Mouse (Mus musculus): ENCODE results near the gene Ncbp2.

The Ncbp2 gene

GRCm38 (mm10) chr16:31948345-31948774, at the start of gene Ncbp2, which contains the start of gene 0610012G03Rik:
TSS of gene Ncbp2 (plus strand) at chr16:31948513.
TSS of gene 0610012G03Rik (minus strand) at chr16:31948494.
- peak; percentile 93 to 96 for DNase-seq (ENCODE audit: low spot score in 2 of 2)

- DNase-seq (ENCODE audit: low spot score in 2 of 2) = no peak
Measured at GRCm38 (mm10) chr16:31898546-31899326, 49.6 kb upstream of the Ncbp2 start.

- no peak for DNase-seq (ENCODE audit: low spot score in 2 of 2)
Measured at GRCm38 (mm10) chr16:31901886-31902285, 46.4 kb upstream of the Ncbp2 start.

DNA sequence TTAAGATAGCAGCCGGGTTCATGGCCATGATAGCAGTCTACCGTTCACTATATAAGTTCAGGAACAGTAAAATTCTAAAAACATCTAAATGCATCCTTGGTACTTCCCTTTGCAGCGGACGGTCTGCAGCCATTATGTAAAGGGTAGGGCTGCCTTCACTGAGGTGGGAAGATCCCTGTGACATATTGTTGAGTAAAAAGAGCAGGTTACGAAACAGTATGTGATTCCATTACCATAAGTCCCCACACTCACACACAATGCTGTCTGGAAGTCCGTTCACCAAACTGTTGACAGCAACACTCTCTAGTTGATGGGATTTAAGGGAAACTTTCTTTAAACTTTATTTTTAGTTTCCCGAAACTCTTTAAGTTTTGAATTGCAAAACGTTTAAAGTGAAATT, 45.1 kb upstream of the Ncbp2 start:
- DNase-seq (ENCODE audit: low spot score in 2 of 2) = no peak

DNA sequence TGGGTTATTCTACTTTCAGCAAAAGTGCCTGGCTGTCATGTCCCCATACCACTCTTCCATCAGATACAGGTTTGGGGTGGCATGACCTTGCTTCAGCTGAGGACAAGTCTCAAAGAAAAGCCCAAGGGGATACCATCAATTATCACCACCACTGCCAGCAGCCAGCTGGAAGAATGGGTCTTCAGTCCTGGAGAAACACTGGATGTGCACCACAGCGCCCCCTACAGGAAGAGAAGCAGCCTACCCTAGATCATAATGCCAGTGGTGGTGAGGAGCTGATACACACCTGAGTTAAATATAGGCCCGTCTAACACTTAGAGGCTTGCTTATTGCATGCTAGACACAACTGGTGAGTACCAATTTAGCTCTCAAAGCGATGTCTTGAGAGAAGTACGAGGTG, 43.0 kb upstream of the Ncbp2 start:
- DNase-seq (ENCODE audit: low spot score in 2 of 2) = no peak

DNA sequence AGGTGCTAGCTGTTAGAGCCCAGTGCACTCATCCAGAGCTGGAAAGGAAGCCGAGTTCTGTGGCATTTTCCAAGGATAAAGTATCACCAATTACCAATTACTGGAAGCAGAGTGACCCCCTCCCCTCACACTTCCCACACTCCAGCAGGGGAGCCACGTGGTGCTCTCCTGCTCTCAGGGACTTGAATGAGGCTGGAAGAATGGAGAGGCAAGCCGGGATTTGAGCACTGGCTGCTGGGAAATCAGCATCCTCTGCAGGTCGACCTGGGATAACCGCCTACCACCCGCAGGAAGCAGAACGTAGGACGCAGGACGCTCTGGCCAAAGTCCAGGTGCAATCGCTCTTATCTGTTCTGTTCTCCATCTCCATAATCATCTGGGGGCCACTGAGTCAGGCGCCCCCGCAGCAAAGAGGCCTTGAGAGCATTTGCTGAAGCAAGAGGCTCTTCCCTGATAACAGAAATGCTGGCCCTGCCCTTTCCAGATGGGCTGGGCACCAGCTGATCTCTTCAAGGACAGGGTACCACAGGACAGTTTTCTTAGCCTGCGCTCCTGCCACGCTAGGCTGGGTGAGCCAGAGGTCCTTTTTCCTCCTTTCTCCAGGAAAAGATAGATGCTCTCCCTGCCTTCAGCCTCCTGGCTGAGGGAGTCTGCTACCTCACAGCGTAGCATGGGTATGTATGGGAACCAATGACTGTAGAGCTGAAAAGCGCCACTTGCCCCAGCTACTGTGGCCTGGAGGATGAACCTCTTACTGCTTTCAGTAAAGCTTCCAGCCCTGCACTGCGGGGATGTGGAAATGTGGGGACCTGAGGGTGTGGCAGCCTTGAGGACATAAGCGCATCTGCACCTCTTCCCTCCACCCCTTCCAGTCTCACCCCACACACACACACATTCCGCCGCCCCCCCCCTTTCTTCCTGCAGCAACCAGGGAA, 42.2 kb upstream of the Ncbp2 start:
- no peak for DNase-seq (ENCODE audit: low spot score in 2 of 2)

DNA sequence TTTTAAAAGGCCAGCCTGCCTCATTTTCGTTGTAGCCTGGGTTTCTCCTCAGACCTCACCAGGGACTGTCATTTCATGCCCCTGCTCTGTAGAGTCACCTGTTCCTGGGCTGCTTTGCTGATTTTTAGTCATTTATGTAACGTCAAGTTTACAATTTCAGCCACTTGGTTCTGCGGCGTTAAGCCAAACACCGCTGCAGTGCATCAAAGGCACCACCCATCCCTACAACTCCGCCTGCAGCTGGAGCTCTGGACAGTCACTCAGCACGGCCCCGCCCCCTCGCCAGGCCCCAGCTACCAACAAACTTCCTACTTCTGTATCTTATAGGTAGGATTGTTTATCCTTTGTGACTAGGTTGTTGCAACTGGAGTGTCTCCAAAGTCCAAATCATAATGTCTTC, 41.4 kb upstream of the Ncbp2 start:
- peak in 1 of 2 experiments; percentile 38 for DNase-seq (ENCODE audit: low spot score in 2 of 2)

DNA sequence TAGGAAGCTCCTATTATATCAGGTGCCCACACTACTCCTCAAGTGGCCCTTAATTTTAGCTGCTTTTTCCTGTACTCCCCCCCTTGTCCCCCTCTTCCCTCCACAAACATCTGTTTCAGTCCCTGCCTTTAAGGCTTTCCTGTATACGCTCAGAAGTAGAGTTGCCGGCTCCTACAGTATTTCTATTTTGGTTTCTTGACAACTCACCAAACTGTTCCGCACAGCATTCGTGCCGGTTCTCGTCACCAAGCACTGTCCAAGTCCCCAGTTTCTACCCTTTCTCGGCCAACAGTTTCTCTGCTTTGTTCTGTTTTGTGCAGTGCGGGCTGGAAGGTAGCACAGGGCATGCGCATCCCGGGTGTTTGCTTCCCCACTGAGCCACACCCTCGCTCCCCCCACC, 39.4 kb upstream of the Ncbp2 start:
- no peak for DNase-seq (ENCODE audit: low spot score in 2 of 2)

- DNase-seq (ENCODE audit: low spot score in 2 of 2) = no peak
Measured at GRCm38 (mm10) chr16:31910281-31910847, 37.9 kb upstream of the Ncbp2 start.

- no peak for DNase-seq (ENCODE audit: low spot score in 2 of 2)
Measured at GRCm38 (mm10) chr16:31917776-31918175, 30.5 kb upstream of the Ncbp2 start.

DNA sequence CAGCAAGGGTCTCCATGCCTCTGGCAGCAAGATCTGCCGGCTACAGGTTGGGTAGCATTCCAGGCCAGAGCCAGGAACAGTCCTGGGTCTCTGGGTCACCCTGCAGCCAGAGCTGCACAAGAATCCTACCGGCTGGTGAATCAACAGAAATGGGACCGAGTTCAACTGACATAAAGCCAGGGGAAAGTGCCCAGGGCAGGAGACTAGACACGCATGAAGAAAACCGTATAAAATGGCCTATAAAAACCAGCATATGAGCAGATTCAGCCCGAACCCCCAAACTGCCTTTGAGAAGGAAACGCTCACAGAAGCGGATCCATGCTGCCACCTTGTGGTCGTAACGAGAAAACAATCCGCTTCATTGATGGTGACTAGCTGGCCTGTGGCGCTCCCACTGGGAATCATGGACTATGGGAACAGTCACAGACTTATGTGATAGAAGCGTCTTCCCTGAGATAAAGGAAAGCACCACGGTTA, 30.0 kb upstream of the Ncbp2 start:
- peak; percentile 60 to 65 for DNase-seq (ENCODE audit: low spot score in 2 of 2)

GRCm38 (mm10) chr16:31924368-31924767, 23.9 kb upstream of the Ncbp2 start:
- no peak for DNase-seq (ENCODE audit: low spot score in 2 of 2)

DNA sequence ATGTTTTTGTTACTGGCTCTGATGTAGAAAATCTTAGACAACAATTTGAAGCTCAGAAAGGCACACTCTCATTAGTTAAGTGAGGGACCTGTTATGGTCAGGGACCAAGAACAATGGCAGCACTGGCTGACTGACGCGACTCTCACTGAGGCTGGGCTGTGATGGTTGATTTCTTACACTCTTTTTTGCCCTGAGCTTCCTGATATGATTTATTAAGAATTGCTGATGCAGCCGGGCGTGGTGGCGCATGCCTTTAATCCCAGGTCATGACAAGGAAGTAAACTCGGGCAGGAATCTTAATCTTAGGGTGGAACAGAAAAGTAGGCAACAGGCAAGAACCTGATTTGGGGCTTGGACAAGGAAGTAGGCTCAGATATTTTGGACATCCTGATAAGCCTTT, 22.2 kb upstream of the Ncbp2 start:
- DNase-seq (ENCODE audit: low spot score in 2 of 2) = no peak

GRCm38 (mm10) chr16:31926547-31927182, 21.6 kb upstream of the Ncbp2 start:
- DNase-seq (ENCODE audit: low spot score in 2 of 2) = no peak

DNA sequence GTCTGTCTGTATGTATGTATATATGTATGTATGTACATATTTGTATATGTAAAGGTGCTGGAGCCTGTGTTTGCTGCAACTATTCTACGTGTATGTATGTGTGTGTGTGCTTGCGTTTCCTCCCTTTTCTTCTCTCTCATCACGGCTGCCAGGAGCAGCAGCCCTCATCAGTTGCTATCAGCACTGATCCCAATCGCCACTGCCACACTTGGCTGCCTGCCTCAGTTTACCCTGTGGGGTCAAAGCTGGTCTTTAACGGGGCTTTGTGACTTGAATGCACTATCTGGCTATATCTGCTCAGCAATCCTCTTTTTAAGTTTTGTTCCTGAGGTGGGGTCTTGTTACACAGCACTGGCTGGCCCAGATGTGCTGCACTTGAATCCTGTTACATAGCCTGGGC, 20.9 kb upstream of the Ncbp2 start:
- no peak for DNase-seq (ENCODE audit: low spot score in 2 of 2)

- no peak for DNase-seq (ENCODE audit: low spot score in 2 of 2)
Measured at GRCm38 (mm10) chr16:31931330-31931729, 17.0 kb upstream of the Ncbp2 start.

DNA sequence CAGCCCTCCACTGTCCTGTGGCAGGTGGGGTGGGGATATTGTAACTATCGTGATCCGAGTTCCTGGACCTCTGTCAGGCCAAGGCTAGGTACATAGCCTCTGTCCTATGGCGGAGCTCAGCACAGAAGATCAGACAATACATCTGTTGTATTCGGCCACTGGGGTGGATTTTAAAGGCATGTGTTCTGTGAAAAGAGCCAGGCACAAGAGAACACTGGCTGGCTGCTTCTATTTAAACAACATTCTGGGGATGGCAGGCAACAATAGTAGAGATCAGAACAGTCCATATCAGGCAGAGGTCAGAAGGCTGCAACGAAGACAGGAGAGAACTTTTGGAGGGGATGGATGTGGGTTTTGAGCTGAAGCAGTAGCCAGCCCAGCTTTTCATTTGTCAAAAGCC, 16.1 kb upstream of the Ncbp2 start:
- no peak for DNase-seq (ENCODE audit: low spot score in 2 of 2)

DNA sequence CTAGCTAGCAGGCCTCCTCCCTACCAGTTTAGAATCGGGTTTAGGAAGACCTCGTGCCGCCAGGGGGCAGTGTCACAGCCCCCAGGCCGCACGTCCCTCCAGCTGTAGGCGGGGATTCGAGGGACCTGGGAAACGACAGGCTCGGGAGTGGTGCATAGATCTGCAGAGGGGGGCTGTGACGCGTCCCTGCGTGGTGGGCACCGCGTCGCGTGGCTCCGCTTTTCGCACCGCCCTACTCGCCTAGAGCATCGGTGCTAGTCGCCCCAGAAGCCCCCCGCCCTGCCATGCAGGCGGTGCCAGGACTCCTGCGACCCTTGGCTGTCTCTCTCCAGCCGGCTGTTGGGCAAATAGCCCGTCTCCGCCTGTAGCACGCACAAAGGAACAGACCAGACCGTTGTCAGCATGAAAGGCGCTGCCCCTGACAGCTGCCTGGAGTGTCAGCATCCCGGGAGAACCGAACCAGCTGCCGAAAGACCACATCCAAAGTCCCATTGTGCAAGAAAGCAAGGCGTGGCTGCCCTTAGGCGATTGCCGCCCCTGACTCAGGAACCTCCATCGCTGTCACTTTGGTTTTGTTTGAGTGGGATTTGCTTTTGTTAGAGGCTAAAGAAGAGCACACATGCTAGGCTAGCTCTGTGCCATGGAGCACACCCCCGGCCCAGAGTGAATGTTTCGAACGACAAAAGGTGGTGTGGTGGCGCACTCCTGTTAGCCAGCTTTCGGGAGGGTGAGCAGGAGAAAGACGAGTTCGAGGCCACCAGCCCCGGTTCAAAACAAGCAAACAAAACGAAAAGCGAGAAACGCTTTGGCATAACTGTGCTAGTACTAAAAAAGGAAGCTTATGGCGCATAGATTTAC, 15.2 kb upstream of the Ncbp2 start:
- peak; percentile 72 to 84 for DNase-seq (ENCODE audit: low spot score in 2 of 2)

DNA sequence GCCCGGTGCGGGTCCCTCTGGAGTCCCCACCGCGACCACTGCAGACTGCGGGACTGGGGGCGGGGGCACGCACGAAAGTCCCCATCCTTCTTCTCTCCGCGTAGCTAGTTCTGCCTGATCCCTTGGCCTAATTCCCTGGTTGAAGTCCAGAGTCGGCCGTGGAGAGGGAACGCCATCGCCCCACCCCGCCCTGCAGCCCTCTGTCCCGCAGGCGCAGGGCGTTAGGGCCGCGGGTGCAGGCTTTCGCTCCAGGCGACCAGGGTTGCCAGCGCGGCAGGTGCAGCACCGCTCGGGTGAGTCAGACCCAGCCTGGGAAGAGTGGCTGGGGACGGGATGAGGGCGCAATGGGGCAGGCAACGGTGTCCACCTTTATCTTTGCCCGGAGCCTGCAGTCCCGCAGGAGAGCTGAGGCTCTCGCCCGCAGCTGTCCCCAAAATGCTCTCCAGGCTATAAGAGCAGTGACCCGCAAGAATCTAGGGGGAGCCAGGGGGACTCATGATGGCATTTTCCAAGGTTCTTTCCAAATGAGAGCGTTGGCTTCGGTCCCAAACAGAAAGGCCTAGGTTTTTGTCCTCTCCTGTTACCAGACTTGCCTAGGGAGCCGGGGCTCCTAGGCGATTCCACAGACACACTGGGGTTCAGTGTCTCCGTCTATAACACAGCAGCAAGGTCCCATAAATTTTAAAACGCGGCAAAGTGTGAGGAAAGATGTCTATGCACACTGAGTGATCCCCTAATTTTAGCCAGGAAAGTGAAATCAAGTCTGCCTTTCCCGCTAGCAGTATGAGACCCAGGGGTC, 14.4 kb upstream of the Ncbp2 start, which contains the start of gene Pigz:
Pigz (plus strand) TSS at position 101 of the 799 bp plus-strand sequence.
- peak; percentile 39 to 54 for DNase-seq (ENCODE audit: low spot score in 2 of 2)

DNA sequence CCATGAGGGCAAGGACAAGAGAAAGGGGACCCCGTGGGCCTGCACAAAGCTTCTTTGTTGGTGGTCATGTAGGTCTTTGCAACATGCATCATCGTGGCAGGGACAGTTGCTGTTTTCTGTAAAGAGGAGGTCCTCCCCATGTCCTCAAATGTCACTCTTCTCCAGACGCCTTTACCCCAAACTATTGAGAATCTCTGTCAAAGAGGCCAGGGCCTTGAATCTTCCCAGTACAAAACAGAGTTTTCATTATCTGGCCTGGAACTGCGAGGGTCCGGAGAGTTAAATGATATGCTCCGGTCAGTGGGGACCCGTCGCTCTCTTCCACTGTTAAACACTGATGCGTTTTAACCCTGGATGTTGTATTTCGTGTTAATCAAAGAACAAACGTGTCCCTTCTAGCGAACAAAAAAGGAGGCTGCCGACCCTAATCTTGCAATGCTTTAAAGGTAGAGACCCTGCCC, 13.7 kb upstream of the Ncbp2 start:
- no peak for DNase-seq (ENCODE audit: low spot score in 2 of 2)

Data from urinary bladder, postnatal 36 days (tissue).